Mouse (Mus musculus) left cerebral cortex, adult 6 months (tissue): ENCODE measurements around the gene Gm43720. TPM values are rescaled to one million over a fixed set of nuclear protein-coding genes. Genes with fewer than 3 reads are reported as not detected.

ENCODE experiments used
- long read RNA-seq, 2 experiments: library from polyadenylated mRNA; unstranded; transcript quantifications; one replicate each; pipeline ENCODE4 v2.0.0; 2019 to 2020
- polyA plus RNA-seq: library from polyadenylated mRNA; unstranded; fragments of <200 nt; fragmentation: Nextera tagmentation; gene quantifications from 2 replicates; pipeline ENCODE4 v1.2.3, GENCODE M21; 2021

Gm43720 gene
- polyA plus RNA-seq: not detected in 2 replicates
- long read RNA-seq, experiment 1, partial matches to known transcripts: 0 of 3 reads
- long read RNA-seq, experiment 1, other reads (novel, unspliced or antisense): 3 of 3 reads
- long read RNA-seq, experiment 2, partial matches to known transcripts: 0 of 1 reads
- long read RNA-seq, experiment 2, other reads (novel, unspliced or antisense): 1 of 1 reads

GRCm38 (mm10) chr5:138279585-138280424 lies at the start of gene Gm43720, which contains the start of the genes Gpc2 and Stag3:
Gm43720 (minus strand) TSS chr5:138279958.
Gpc2 (minus strand) TSS chr5:138280005.
Stag3 (plus strand) TSS chr5:138280240.

GRCm38 (mm10) chr5:138272409-138272923 lies 7.3 kb downstream of the Gm43720 start, which contains the start of gene Gal3st4:
Gal3st4 (minus strand) TSS chr5:138272840.

GRCm38 (mm10) chr5:138263260-138264206 lies 16.2 kb downstream of the Gm43720 start, which contains the start of gene BC037034:
BC037034 (minus strand) TSS chr5:138264033.

GRCm38 (mm10) chr5:138255353-138256093 lies 24.2 kb downstream of the Gm43720 start, which contains the start of gene Lamtor4:
Lamtor4 (plus strand) TSS chr5:138255482.

GRCm38 (mm10) chr5:138225700-138226099 lies 54.1 kb downstream of the Gm43720 start, which contains the start of gene Nxpe5:
Nxpe5 (plus strand) TSS chr5:138225898.

Other genes with a start within 250 kb of the Gm43720 start
- not detected in 2 replicates for gene Smok3c, start 226.8 kb downstream of the Gm43720 start, polyA plus RNA-seq
- 9.4 and 10.4 TPM in 2 replicates for gene Zkscan1, start 194.9 kb downstream of the Gm43720 start, polyA plus RNA-seq
- 14.2 and 14.4 TPM in 2 replicates for gene Zscan21, start 163.1 kb downstream of the Gm43720 start, polyA plus RNA-seq
- 6.1 and 7.0 TPM in 2 replicates for gene Zfp113, start 124.2 kb downstream of the Gm43720 start, polyA plus RNA-seq
- 327 and 335 TPM in 2 replicates for gene Cops6, start 118.9 kb downstream of the Gm43720 start, polyA plus RNA-seq
- gene Ap4m1, start 108.0 kb downstream of the Gm43720 start, polyA plus RNA-seq: 3.8 and 4.9 TPM in 2 replicates
- 8.4 and 12.9 TPM in 2 replicates for gene Mcm7, start 107.5 kb downstream of the Gm43720 start, polyA plus RNA-seq
- 42.2 and 48.4 TPM in 2 replicates for gene Taf6, start 92.5 kb downstream of the Gm43720 start, polyA plus RNA-seq
- gene Cnpy4, start 92.5 kb downstream of the Gm43720 start, polyA plus RNA-seq: 12.8 and 19.6 TPM in 2 replicates
- gene Mblac1, start 85.6 kb downstream of the Gm43720 start, polyA plus RNA-seq: 6.4 and 7.0 TPM in 2 replicates
- gene Nxpe5, start 54.1 kb downstream of the Gm43720 start, polyA plus RNA-seq: not detected in 2 replicates
- gene Lamtor4, start 24.5 kb downstream of the Gm43720 start, polyA plus RNA-seq: 102 TPM in 2 replicates
- 3.0 and 17.8 TPM in 2 replicates for gene BC037034, start 15.9 kb downstream of the Gm43720 start, polyA plus RNA-seq
- gene Gal3st4, start 7.1 kb downstream of the Gm43720 start, polyA plus RNA-seq: 3.1 and 4.0 TPM in 2 replicates
- 0.13 and 0.21 TPM in 2 replicates for gene Gpc2, start within 50 bp of the Gm43720 start, polyA plus RNA-seq
- 0.13 and 0.19 TPM in 2 replicates for gene Stag3, start 282 bp upstream of the Gm43720 start, polyA plus RNA-seq
- gene Pvrig, start 62.0 kb upstream of the Gm43720 start, polyA plus RNA-seq: 0.18 and 0.30 TPM in 2 replicates
- 10.1 and 10.2 TPM in 2 replicates for gene Zfp157, start 161.5 kb upstream of the Gm43720 start, polyA plus RNA-seq